In genomic region chr4:154022407-154022806, GRCm38 (mm10) we compare ENCODE assay signal across 9 mouse cellular contexts. TPM values are rescaled to one million over a fixed set of nuclear protein-coding genes. Genes with fewer than 3 reads are reported as not detected.
DNase-seq lines count a peak whose midpoint lies in the region; ATAC-seq and TF ChIP-seq lines count a peak whose summit lies in the region.
"Had no signal": no experiment of that assay in that cellular context is flagged by ENCODE, and none has a peak within 500 bp of the region (broad histone marks: within the 10 kb centered on the region; RNA-seq: fewer than 3 reads in every experiment).

No protein-coding gene starts in this region.

- H3K4me2 ChIP-seq in forebrain, postnatal 0 days (ENCODE audit: low read depth) = no peak overlapping the region
- no peak overlapping the region for H3K4me2 ChIP-seq in forebrain, embryonic 12.5 days
- H3K4me2 ChIP-seq in liver, embryonic 15.5 days = peak overlapping the region; percentile 93

- H3K36me3 ChIP-seq in forebrain, postnatal 0 days (ENCODE audit: insufficient read depth) = peaks cover 49% of the 10 kb centered on the region
- H3K36me3 ChIP-seq in forebrain, embryonic 12.5 days (replicated peaks) = peaks cover 51% of the 10 kb centered on the region
- peaks cover 62% of the 10 kb centered on the region for H3K36me3 ChIP-seq in liver, embryonic 15.5 days (replicated peaks)

- H3K27ac ChIP-seq in forebrain, postnatal 0 days (ENCODE audit: low read depth, low read length) = no peak overlapping the region
- H3K27ac ChIP-seq in forebrain, embryonic 12.5 days = no peak overlapping the region
- H3K27ac ChIP-seq in liver, embryonic 15.5 days (replicated peaks) = peak overlapping the region; percentile 94

- POLR2A ChIA-PET in Patski (lab: Charles Lee) = interaction anchor here (2.7 kb wide), 1 partner anchor 11 kb away, joined by 11 read pairs; the partner anchor contains the start of gene Lrrc47

- no peak overlapping the region for H3K4me3 ChIP-seq in forebrain, postnatal 0 days (ENCODE audit: low read depth, low read length)
- H3K4me3 ChIP-seq in forebrain, embryonic 12.5 days (replicated peaks) = no peak overlapping the region
- H3K4me3 ChIP-seq in liver, embryonic 15.5 days (replicated peaks) = peak overlapping the region; percentile 84

- in situ Hi-C loops in Patski (cut with MboI; ENCODE audit: low pct_unique_long_range_greater_than_20kb) = no loop called here

- ATAC-seq in forebrain, postnatal 0 days = peak; percentile 18; the same call in 1 of the 2 replicates
- ATAC-seq in forebrain, embryonic 12.5 days (ENCODE audit: low FRiP score) = no peak
- peak; percentile 31 for ATAC-seq in Patski
- ATAC-seq in liver, embryonic 15.5 days (ENCODE audit: insufficient read depth) = no peak

- CTCF ChIA-PET in Patski (lab: Charles Lee) = no interaction called here

- H3K9ac ChIP-seq in forebrain, postnatal 0 days = no peak overlapping the region
- H3K9ac ChIP-seq in forebrain, embryonic 12.5 days = no peak overlapping the region
- peak overlapping the region; percentile 92 for H3K9ac ChIP-seq in liver, embryonic 15.5 days

- DNase-seq in forebrain, postnatal 0 days = no peak
- DNase-seq in Patski (ENCODE audit: low read depth, low spot score) = no peak
- DNase-seq in heart, postnatal 25 days (ENCODE audit: low spot score) = peak; percentile 40
- DNase-seq in thymus, postnatal 10 days (ENCODE audit: low spot score in 2 of 2) = no peak
- no peak for DNase-seq in left cerebral cortex, postnatal 10 days (ENCODE audit: extremely low spot score in 1 of 2, low spot score in 2 of 2)
- DNase-seq in thymus, postnatal 25 days = no peak

- TF ChIP-seq CTCF in forebrain, postnatal 0 days (IDR thresholded peaks at IDR 0.05; ENCODE audit: low read depth) = no peak
- no peak for TF ChIP-seq CTCF in Patski (IDR thresholded peaks at IDR 0.05)

- intact Hi-C loops in heart, postnatal 25 days (cut with DNase I) = no loop called here
- intact Hi-C loops in left cerebral cortex, postnatal 10 days (cut with DNase I) = no loop called here

- H3K4me1 ChIP-seq in forebrain, postnatal 0 days (ENCODE audit: insufficient read depth) = no peaks in the 10 kb centered on the region
- peaks cover 18% of the 10 kb centered on the region for H3K4me1 ChIP-seq in forebrain, embryonic 12.5 days
- H3K4me1 ChIP-seq in liver, embryonic 15.5 days (replicated peaks) = peaks cover 72% of the 10 kb centered on the region

- peaks cover 21% of the 10 kb centered on the region for H3K27me3 ChIP-seq in forebrain, postnatal 0 days (ENCODE audit: insufficient read depth, low read length)
- H3K27me3 ChIP-seq in forebrain, embryonic 12.5 days = peaks cover 39% of the 10 kb centered on the region
- H3K27me3 ChIP-seq in Patski = no peaks in the 10 kb centered on the region
- no peaks in the 10 kb centered on the region for H3K27me3 ChIP-seq in liver, embryonic 15.5 days

- 82% methylated on average over 4 of the region's 4 CpGs for WGBS in forebrain, postnatal 0 days
- WGBS in forebrain, embryonic 12.5 days = 76% methylated on average over 4 of the region's 4 CpGs
- 81% methylated on average over 4 of the region's 4 CpGs for WGBS in liver, embryonic 15.5 days (ENCODE audit: insufficient replicate concordance)

- H3K9me3 ChIP-seq in forebrain, postnatal 0 days (ENCODE audit: low read length) = no peaks in the 10 kb centered on the region
- no peaks in the 10 kb centered on the region for H3K9me3 ChIP-seq in forebrain, embryonic 12.5 days
- no peaks in the 10 kb centered on the region for H3K9me3 ChIP-seq in liver, embryonic 15.5 days (replicated peaks)

RNA-seq across cellular contexts. Expression of gene Smim1, which starts 3.6 kb away (rescaled TPM):
- total RNA-seq in forebrain, postnatal 0 days (2014; rRNA removed) = 8.5 and 10.2 TPM in 2 replicates
- 7.2 TPM in 2 replicates for polyA plus RNA-seq in forebrain, postnatal 0 days (2015; fragmentation: Nextera tagmentation; extraction: Ambion mirVana)
- polyA plus RNA-seq in forebrain, embryonic 12.5 days (2016; fragmentation: Nextera tagmentation; extraction: Ambion mirVana) = 3.0 and 3.8 TPM in 2 replicates
- polyA plus RNA-seq in Patski (2021) = 46.4 TPM
- 1 to 10 TPM; 5.8 to 5.9 TPM for total RNA-seq in heart, postnatal 25 days (2021)
- 321 and 326 TPM in 2 replicates for polyA plus RNA-seq in liver, embryonic 15.5 days (2015; fragmentation: Nextera tagmentation; extraction: Ambion mirVana)
- 1 to 10 TPM; 2.4 to 2.8 TPM for total RNA-seq in left cerebral cortex, postnatal 10 days (2021)

RNA-seq across cellular contexts. Expression of gene Lrrc47, which starts 10.9 kb away (rescaled TPM):
- total RNA-seq in forebrain, postnatal 0 days (2014; rRNA removed) = 21.9 and 27.4 TPM in 2 replicates
- polyA plus RNA-seq in forebrain, postnatal 0 days (2015; fragmentation: Nextera tagmentation; extraction: Ambion mirVana) = 19.4 and 20.5 TPM in 2 replicates
- 32.5 and 32.6 TPM in 2 replicates for polyA plus RNA-seq in forebrain, embryonic 12.5 days (2016; fragmentation: Nextera tagmentation; extraction: Ambion mirVana)
- 44.3 TPM for polyA plus RNA-seq in Patski (2021)
- 10 to 100 TPM; 28.3 to 30.2 TPM for total RNA-seq in heart, postnatal 25 days (2021)
- 16.8 and 17.7 TPM in 2 replicates for polyA plus RNA-seq in liver, embryonic 15.5 days (2015; fragmentation: Nextera tagmentation; extraction: Ambion mirVana)
- total RNA-seq in left cerebral cortex, postnatal 10 days (2021) = 10 to 100 TPM; 54.8 to 58.4 TPM

RNA-seq across cellular contexts. Expression of gene Ccdc27, which starts 20.1 kb away (rescaled TPM):
- not detected in 2 replicates for total RNA-seq in forebrain, postnatal 0 days (2014; rRNA removed)
- not detected in 2 replicates for polyA plus RNA-seq in forebrain, postnatal 0 days (2015; fragmentation: Nextera tagmentation; extraction: Ambion mirVana)
- not detected in 2 replicates for polyA plus RNA-seq in forebrain, embryonic 12.5 days (2016; fragmentation: Nextera tagmentation; extraction: Ambion mirVana)
- polyA plus RNA-seq in Patski (2021) = 0.03 TPM
- total RNA-seq in heart, postnatal 25 days (2021) = not detected
- polyA plus RNA-seq in liver, embryonic 15.5 days (2015; fragmentation: Nextera tagmentation; extraction: Ambion mirVana) = 0.08 TPM in 1 of 2 replicates, not detected in the other
- total RNA-seq in left cerebral cortex, postnatal 10 days (2021) = under 1 TPM; 0.43 to 0.65 TPM
- total RNA-seq: ES-E14 had no signal

RNA-seq across cellular contexts. Expression of gene Cep104, which starts 47.4 kb away (rescaled TPM):
- total RNA-seq in forebrain, postnatal 0 days (2014; rRNA removed) = 9.2 and 10.5 TPM in 2 replicates
- polyA plus RNA-seq in forebrain, postnatal 0 days (2015; fragmentation: Nextera tagmentation; extraction: Ambion mirVana) = 7.7 and 9.9 TPM in 2 replicates
- polyA plus RNA-seq in forebrain, embryonic 12.5 days (2016; fragmentation: Nextera tagmentation; extraction: Ambion mirVana) = 21.4 and 22.5 TPM in 2 replicates
- 19.2 TPM for polyA plus RNA-seq in Patski (2021)
- total RNA-seq in heart, postnatal 25 days (2021) = 10 to 100 TPM; 26.0 to 27.9 TPM
- polyA plus RNA-seq in liver, embryonic 15.5 days (2015; fragmentation: Nextera tagmentation; extraction: Ambion mirVana) = 6.4 and 6.7 TPM in 2 replicates
- total RNA-seq in left cerebral cortex, postnatal 10 days (2021) = 10 to 100 TPM; 23.8 to 24.0 TPM

RNA-seq across cellular contexts. Expression of gene Dffb, which starts 47.5 kb away (rescaled TPM):
- 18.9 and 22.7 TPM in 2 replicates for total RNA-seq in forebrain, postnatal 0 days (2014; rRNA removed)
- polyA plus RNA-seq in forebrain, postnatal 0 days (2015; fragmentation: Nextera tagmentation; extraction: Ambion mirVana) = 8.6 and 9.3 TPM in 2 replicates
- 9.9 and 11.9 TPM in 2 replicates for polyA plus RNA-seq in forebrain, embryonic 12.5 days (2016; fragmentation: Nextera tagmentation; extraction: Ambion mirVana)
- polyA plus RNA-seq in Patski (2021) = 4.1 TPM
- 1 to 10 TPM; 2.5 to 3.7 TPM for total RNA-seq in heart, postnatal 25 days (2021)
- 7.1 and 7.4 TPM in 2 replicates for polyA plus RNA-seq in liver, embryonic 15.5 days (2015; fragmentation: Nextera tagmentation; extraction: Ambion mirVana)
- 10 to 100 TPM; 12.1 to 13.8 TPM for total RNA-seq in left cerebral cortex, postnatal 10 days (2021)

Comparison
In these comparisons a context has a peak if more than half of its experiments do, and no peak if none do; other contexts are left out.
1. ATAC-seq: peak in forebrain, postnatal 0 days (single experiment) and Patski (single experiment); none in forebrain, embryonic 12.5 days (single experiment) and liver, embryonic 15.5 days (single experiment).